Mouse (Mus musculus): ENCODE data around the gene Rgs12. TPM values are rescaled to one million over a fixed set of nuclear protein-coding genes. Genes with fewer than 3 reads are reported as not detected.

Rgs12 gene
- total RNA-seq, 2 experiments from 2014 or later = 58.1 to 65.2 TPM

GRCm38 (mm10) chr5:35055076-35055475, 105.8 kb downstream of the Rgs12 start:
- intact Hi-C loops (cut with DNase I) = loop anchor here (5.0 kb wide), 1 partner anchor 292 kb away; no protein-coding TSS in a partner anchor

GRCm38 (mm10) chr5:35056604-35057432, 107.6 kb downstream of the Rgs12 start, which contains the start of gene Dok7:
Gene Dok7 (plus strand): TSS chr5:35056766.
- DNase-seq (ENCODE audit: extremely low spot score in 1 of 2, low spot score in 2 of 2) = peak in 1 of 2 experiments; percentile 74
- intact Hi-C loops (cut with DNase I) = loop anchor here (5.0 kb wide), 1 partner anchor 290 kb away; no protein-coding TSS in a partner anchor

More at GRCm38 (mm10) chr5:35055076-35055475, 105.8 kb downstream of the Rgs12 start:
- peak; percentile 28 to 63 for DNase-seq (ENCODE audit: extremely low spot score in 1 of 2, low spot score in 2 of 2)

- intact Hi-C loops (cut with DNase I) = loop anchor here (5.0 kb wide), 1 partner anchor 290 kb away; no protein-coding TSS in a partner anchor
- no peak for DNase-seq (ENCODE audit: extremely low spot score in 1 of 2, low spot score in 2 of 2)
Measured at GRCm38 (mm10) chr5:35057582-35057981, 108.3 kb downstream of the Rgs12 start.

- intact Hi-C loops (cut with DNase I) = loop anchor here (5.0 kb wide), 1 partner anchor 289 kb away; no protein-coding TSS in a partner anchor
- no peak for DNase-seq (ENCODE audit: extremely low spot score in 1 of 2, low spot score in 2 of 2)
Measured at GRCm38 (mm10) chr5:35058216-35058615, 109.0 kb downstream of the Rgs12 start.

GRCm38 (mm10) chr5:35060098-35060497, 110.9 kb downstream of the Rgs12 start:
- DNase-seq (ENCODE audit: extremely low spot score in 1 of 2, low spot score in 2 of 2) = no peak
- intact Hi-C loops (cut with DNase I) = no loop called here

- intact Hi-C loops (cut with DNase I) = no loop called here
- no peak for DNase-seq (ENCODE audit: extremely low spot score in 1 of 2, low spot score in 2 of 2)
Measured at GRCm38 (mm10) chr5:35069841-35070240, 120.6 kb downstream of the Rgs12 start.

GRCm38 (mm10) chr5:35070314-35070713, 121.1 kb downstream of the Rgs12 start:
- intact Hi-C loops (cut with DNase I) = no loop called here
- DNase-seq (ENCODE audit: extremely low spot score in 1 of 2, low spot score in 2 of 2) = no peak

- intact Hi-C loops (cut with DNase I) = no loop called here
- DNase-seq (ENCODE audit: extremely low spot score in 1 of 2, low spot score in 2 of 2) = peak in 1 of 2 experiments; percentile 59
Measured at GRCm38 (mm10) chr5:35070953-35071352, 121.7 kb downstream of the Rgs12 start.

GRCm38 (mm10) chr5:35071855-35072254, 122.6 kb downstream of the Rgs12 start:
- no peak for DNase-seq (ENCODE audit: extremely low spot score in 1 of 2, low spot score in 2 of 2)
- intact Hi-C loops (cut with DNase I) = no loop called here

- no peak for DNase-seq (ENCODE audit: extremely low spot score in 1 of 2, low spot score in 2 of 2)
- intact Hi-C loops (cut with DNase I) = no loop called here
Measured at GRCm38 (mm10) chr5:35073235-35073634, 124.0 kb downstream of the Rgs12 start.

- no peak for DNase-seq (ENCODE audit: extremely low spot score in 1 of 2, low spot score in 2 of 2)
- intact Hi-C loops (cut with DNase I) = no loop called here
Measured at GRCm38 (mm10) chr5:35073992-35074391, 124.7 kb downstream of the Rgs12 start.

GRCm38 (mm10) chr5:35076369-35076768, 127.1 kb downstream of the Rgs12 start:
- DNase-seq (ENCODE audit: extremely low spot score in 1 of 2, low spot score in 2 of 2) = no peak
- intact Hi-C loops (cut with DNase I) = no loop called here

- DNase-seq (ENCODE audit: extremely low spot score in 1 of 2, low spot score in 2 of 2) = no peak
Measured at GRCm38 (mm10) chr5:35079101-35079500, 129.9 kb downstream of the Rgs12 start.

GRCm38 (mm10) chr5:35084913-35085312, 135.7 kb downstream of the Rgs12 start:
- intact Hi-C loops (cut with DNase I) = no loop called here
- no peak for DNase-seq (ENCODE audit: extremely low spot score in 1 of 2, low spot score in 2 of 2)

More at GRCm38 (mm10) chr5:35079101-35079500, 129.9 kb downstream of the Rgs12 start:
- intact Hi-C loops (cut with DNase I) = no loop called here

- DNase-seq (ENCODE audit: extremely low spot score in 1 of 2, low spot score in 2 of 2) = peak; percentile 36 to 71
- intact Hi-C loops (cut with DNase I) = no loop called here
Measured at GRCm38 (mm10) chr5:35088785-35089613, 139.8 kb downstream of the Rgs12 start.

Small RNA genes lying within 50 kb of the gene (microRNA-seq; reads per million reads assigned to microRNA genes)
- 21.6 reads per million, percentile 40 among the genes with 10 or more reads in this experiment for gene Mir3097

Other genes starting within 250 kb of the Rgs12 start
- 10 to 100 TPM; 66.8 to 70.7 TPM for gene Htt, start 187.7 kb upstream of the Rgs12 start, total RNA-seq (2021)
- gene Msantd1, start 41.4 kb upstream of the Rgs12 start, total RNA-seq (2021) = 10 to 100 TPM; 15.6 to 16.6 TPM
- gene Hgfac, start 92.1 kb downstream of the Rgs12 start, total RNA-seq (2021) = 1 to 10 TPM in 1 of 2 experiments, under 1 TPM in 1; 0.91 to 1.1 TPM
- gene Dok7, start 107.3 kb downstream of the Rgs12 start, total RNA-seq (2021) = 10 to 100 TPM; 12.0 to 16.5 TPM
- gene Lrpap1, start 156.3 kb downstream of the Rgs12 start, total RNA-seq (2021) = 100 to 1,000 TPM; 110 to 113 TPM